In the genomic region with DNA sequence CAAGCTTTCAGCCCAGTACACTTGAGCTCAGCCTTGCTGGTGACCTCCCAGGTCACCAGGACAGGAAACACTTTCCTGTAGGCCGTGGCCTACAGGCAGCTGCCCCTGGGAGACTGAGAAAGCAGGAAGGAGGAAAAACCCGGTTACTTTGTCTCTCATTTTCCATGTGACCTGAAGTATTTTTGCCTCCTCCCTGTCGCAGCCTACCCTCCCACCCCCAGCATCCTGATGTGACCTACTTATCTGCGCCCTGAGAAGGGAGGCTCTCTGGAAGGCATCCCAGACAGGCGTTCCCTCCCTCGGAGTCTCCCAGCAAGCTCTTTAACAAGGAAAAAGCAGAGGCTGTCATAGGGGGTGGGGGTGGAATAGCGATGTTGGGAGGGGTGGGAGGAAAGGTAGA, we compare ENCODE assay signal across 8 mouse cellular contexts. TPM values are rescaled to one million over a fixed set of nuclear protein-coding genes. Genes with fewer than 3 reads are reported as not detected.
DNase-seq lines count a peak whose midpoint lies in the region; ATAC-seq and TF ChIP-seq lines count a peak whose summit lies in the region.
"Had no signal": no experiment of that assay in that cellular context is flagged by ENCODE, and none has a peak within 500 bp of the region (broad histone marks: within the 10 kb centered on the region; RNA-seq: fewer than 3 reads in every experiment).

No protein-coding gene starts in this region.

- no peak overlapping the region for H3K9ac ChIP-seq in ES-Bruce4 (ENCODE audit: low read depth, poor library complexity, severe bottlenecking)
- H3K9ac ChIP-seq in heart, postnatal 0 days (replicated peaks; ENCODE audit: low read depth, low read length): 0 out of 2 replicates have a peak overlapping the region, but pooled peaks have one; percentile 4

- no peak for TF ChIP-seq CTCF in ES-Bruce4 (IDR thresholded peaks at IDR 0.05; ENCODE audit: low read depth, low read length)
- TF ChIP-seq CTCF in heart, postnatal 0 days (IDR thresholded peaks at IDR 0.05; ENCODE audit: low read depth): no peak

- peak; percentile 80 for ATAC-seq in heart, postnatal 0 days (ENCODE audit: insufficient read depth, low read depth)
- no peak for ATAC-seq in erythroblast, adult 5-6 weeks (replicated peaks; ENCODE audit: low FRiP score, poor library complexity, severe bottlenecking)

- H3K36me3 ChIP-seq in ES-Bruce4 (ENCODE audit: control insufficient read depth, insufficient read depth, low read length, poor library complexity, severe bottlenecking): no peaks in the 10 kb centered on the region
- H3K36me3 ChIP-seq in heart, postnatal 0 days (replicated peaks; ENCODE audit: control insufficient read depth, insufficient read depth, low read length): no peaks in the 10 kb centered on the region

- H3K27ac ChIP-seq in ES-Bruce4 (ENCODE audit: insufficient read depth, low read length): no peak overlapping the region
- H3K27ac ChIP-seq in heart, postnatal 0 days (ENCODE audit: low read depth): peak overlapping the region; percentile 68

- H3K4me2 ChIP-seq in heart, postnatal 0 days (ENCODE audit: low read depth, low read length): no peak overlapping the region

- TF ChIP-seq POLR2A in ES-Bruce4 (IDR thresholded peaks at IDR 0.05; ENCODE audit: insufficient read depth, low read length): no peak

- 2% methylated on average over 7 of the region's 7 CpGs for WGBS in heart, postnatal 0 days

- peak; percentile 74 for DNase-seq in R1 (ENCODE audit: low read depth, low spot score)
- DNase-seq in fibroblast of lung, adult 2 months (ENCODE audit: low read depth): peak; percentile 67
- peak; percentile 90 for DNase-seq in heart, postnatal 0 days (ENCODE audit: low spot score)
- peak; percentile 77 to 93 for DNase-seq in left cerebral cortex, postnatal 14 days (ENCODE audit: low spot score in 2 of 2)
- DNase-seq in right cerebral cortex, adult 18-20 months: peak; percentile 91

- intact Hi-C loops in left cerebral cortex, postnatal 14 days (cut with DNase I): no loop called here

- H3K4me1 ChIP-seq in ES-Bruce4 (ENCODE audit: control insufficient read depth, insufficient read depth, low read length): no peaks in the 10 kb centered on the region
- H3K4me1 ChIP-seq in heart, postnatal 0 days (ENCODE audit: control insufficient read depth, insufficient read depth): peaks cover 44% of the 10 kb centered on the region

- H3K27me3 ChIP-seq in ES-Bruce4 (ENCODE audit: control insufficient read depth, insufficient read depth, low read length, poor library complexity, severe bottlenecking): no peaks in the 10 kb centered on the region
- no peaks in the 10 kb centered on the region for H3K27me3 ChIP-seq in heart, postnatal 0 days (ENCODE audit: control insufficient read depth, insufficient read depth, low read length)
- H3K27me3 ChIP-seq: megakaryocyte, embryonic 14.5 days had no signal

- no peak overlapping the region for H3K4me3 ChIP-seq in ES-Bruce4 (ENCODE audit: low read depth, low read length)
- no peak overlapping the region for H3K4me3 ChIP-seq in heart, postnatal 0 days (ENCODE audit: low read depth, low read length)
- H3K4me3 ChIP-seq: megakaryocyte, embryonic 14.5 days had no signal

- H3K9me3 ChIP-seq in ES-Bruce4 (replicated peaks; ENCODE audit: control insufficient read depth, insufficient read depth, low read length, poor library complexity, severe bottlenecking): no peaks in the 10 kb centered on the region
- no peaks in the 10 kb centered on the region for H3K9me3 ChIP-seq in heart, postnatal 0 days (replicated peaks; ENCODE audit: control insufficient read depth, low read length)

- 0 out of 2 replicates have a peak, but pooled peaks have one; percentile 6 for TF ChIP-seq EP300 in ES-Bruce4 (IDR thresholded peaks at IDR 0.05; ENCODE audit: insufficient read depth, low read depth, low read length)
- TF ChIP-seq EP300 in heart, postnatal 0 days (IDR thresholded peaks at IDR 0.05; ENCODE audit: low read depth): peak; percentile 83

RNA-seq across cellular contexts. Expression of gene Ninj2, which starts 16.0 kb away (rescaled TPM):
- 0.75 TPM in 1 of 2 replicates, not detected in the other for polyA plus RNA-seq in ES-Bruce4 (2011; ENCODE audit: insufficient read depth, insufficient read length, low read depth, missing spikeins)
- 27.4 TPM in 1 of 2 replicates, not detected in the other for total RNA-seq in heart, postnatal 0 days (2014; rRNA removed; ENCODE audit: low replicate concordance)
- not detected in 2 replicates for polyA plus RNA-seq in heart, postnatal 0 days (2015; fragmentation: Nextera tagmentation; extraction: Ambion mirVana)
- under 1 TPM; 0.59 to 0.68 TPM for total RNA-seq in left cerebral cortex, postnatal 14 days (2021)
- total RNA-seq in erythroblast, adult 5-6 weeks (2015; ENCODE audit: low replicate concordance): 6.7 and 8.1 TPM in 2 replicates
- not detected in 2 replicates for total RNA-seq in erythroblast, adult 5-6 weeks (2017; ENCODE audit: low replicate concordance)
